Mouse (Mus musculus): ENCODE measurements around the gene Npy4r. TPM values are rescaled to one million over a fixed set of nuclear protein-coding genes. Genes with fewer than 3 reads are reported as not detected.

Npy4r gene
- polyA plus RNA-seq, 1 experiment from 2014 or later = not detected

DNA sequence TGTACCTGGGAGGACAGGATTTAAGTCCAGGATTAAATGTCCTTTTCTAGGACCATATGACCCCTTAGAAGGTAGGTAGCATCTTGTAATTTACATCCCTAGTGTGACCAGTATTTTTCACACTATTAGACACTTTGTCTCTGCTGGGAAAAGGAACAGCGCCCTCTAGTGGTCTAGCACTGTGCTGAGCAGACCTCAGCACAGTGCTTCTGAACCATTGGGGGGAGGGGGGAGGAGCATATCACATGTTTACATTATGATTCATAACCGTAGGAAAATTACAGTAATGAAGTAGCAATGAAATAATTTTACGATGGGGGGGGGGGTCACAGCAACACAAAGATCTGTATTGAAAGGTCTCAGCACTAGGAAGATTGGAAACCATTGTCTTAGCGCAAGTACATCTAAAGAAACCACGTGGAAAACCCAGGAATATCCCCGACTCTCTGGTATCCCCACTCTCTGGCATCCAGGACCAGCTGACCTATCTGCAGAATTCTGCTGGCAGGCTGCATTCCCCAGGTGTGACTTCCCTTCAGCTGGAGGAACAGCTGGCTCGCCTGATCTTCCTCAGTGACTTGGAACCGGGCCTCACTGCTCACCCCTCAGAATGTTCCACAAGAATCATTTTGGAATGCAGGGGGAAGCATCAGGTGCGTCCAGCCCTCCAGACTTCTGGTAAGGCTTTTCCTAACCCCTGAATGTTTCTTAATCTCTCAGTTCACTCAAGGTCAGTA is 2.5 kb upstream of the Npy4r start:
- Histone ChIP-seq H3K36me3 (replicated peaks) (no peaks in the 10 kb centered on the region), H3K27ac (no peak overlapping the region), H3K27me3 (ENCODE audit: poor library complexity, severe bottlenecking) (peaks cover 15% of the 10 kb centered on the region), H3K4me1 (peaks cover 17% of the 10 kb centered on the region), H3K9me3 (no peaks in the 10 kb centered on the region), H3K4me3 (no peak overlapping the region)
- DNase-seq (ENCODE audit: extremely low spot score, low spot score) = peak; percentile 61
- 65% methylated on average over 9 of the region's 9 CpGs for WGBS

DNA sequence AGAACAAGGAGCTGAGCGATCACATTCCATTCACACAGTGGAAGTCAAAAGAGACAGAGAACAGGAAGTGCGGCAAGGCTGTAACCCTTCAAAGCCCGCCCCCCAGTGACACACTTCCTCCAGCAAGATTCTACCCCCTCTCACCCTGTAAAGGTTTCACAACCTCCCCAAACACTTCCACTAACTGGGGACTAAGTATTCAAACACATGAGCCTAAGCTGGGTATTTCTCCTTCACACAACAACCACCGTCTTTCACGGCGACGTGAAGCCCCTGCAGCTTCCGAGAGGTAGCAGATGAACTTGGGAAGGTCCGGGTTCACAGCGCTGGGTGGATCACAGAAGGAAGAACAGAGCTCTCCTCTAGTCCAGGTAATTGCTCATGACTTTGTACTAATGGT is 9.4 kb downstream of the Npy4r start:
- Histone ChIP-seq H3K4me1 (0 out of 2 replicates have a peak, but pooled peaks cover 6% of the 10 kb centered on the region), H3K36me3 (replicated peaks) (no peaks in the 10 kb centered on the region), H3K27me3 (ENCODE audit: poor library complexity, severe bottlenecking) (peaks cover 8% of the 10 kb centered on the region; the same call in 1 of the 2 replicates), H3K9me3 (no peaks in the 10 kb centered on the region), H3K4me3 (no peak overlapping the region), H3K27ac (no peak overlapping the region)
- no peak for DNase-seq (ENCODE audit: extremely low spot score, low spot score)
- WGBS = 91% methylated on average over 10 of the region's 10 CpGs

DNA sequence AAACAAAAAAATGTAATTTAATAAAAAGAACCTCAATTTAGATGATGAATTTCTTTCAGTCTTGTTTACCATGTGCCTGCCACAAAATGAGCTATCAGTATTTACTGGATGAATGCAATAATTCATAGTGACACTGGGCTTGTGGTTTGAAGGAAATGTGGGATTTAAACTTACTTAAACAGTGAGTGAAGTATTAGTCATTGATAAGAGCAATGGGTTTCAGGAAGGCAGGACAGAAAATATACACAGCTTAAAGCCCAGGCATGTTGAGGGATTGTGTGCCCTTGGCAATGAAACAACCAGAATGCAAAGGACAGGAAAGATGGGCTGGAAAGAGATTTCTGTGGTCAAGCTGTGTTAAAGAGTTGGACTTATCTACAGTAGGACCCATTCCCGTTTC is 10.0 kb downstream of the Npy4r start:
- H3K27ac ChIP-seq = no peak overlapping the region
- H3K4me3 ChIP-seq = no peak overlapping the region
- H3K36me3 ChIP-seq (replicated peaks) = no peaks in the 10 kb centered on the region
- H3K4me1 ChIP-seq = 0 out of 2 replicates have a peak, but pooled peaks cover 6% of the 10 kb centered on the region
- WGBS = 87% methylated on average over 1 of the region's 1 CpGs
- DNase-seq (ENCODE audit: extremely low spot score, low spot score) = no peak
- peaks cover 14% of the 10 kb centered on the region for H3K27me3 ChIP-seq (ENCODE audit: poor library complexity, severe bottlenecking)
- no peaks in the 10 kb centered on the region for H3K9me3 ChIP-seq

DNA sequence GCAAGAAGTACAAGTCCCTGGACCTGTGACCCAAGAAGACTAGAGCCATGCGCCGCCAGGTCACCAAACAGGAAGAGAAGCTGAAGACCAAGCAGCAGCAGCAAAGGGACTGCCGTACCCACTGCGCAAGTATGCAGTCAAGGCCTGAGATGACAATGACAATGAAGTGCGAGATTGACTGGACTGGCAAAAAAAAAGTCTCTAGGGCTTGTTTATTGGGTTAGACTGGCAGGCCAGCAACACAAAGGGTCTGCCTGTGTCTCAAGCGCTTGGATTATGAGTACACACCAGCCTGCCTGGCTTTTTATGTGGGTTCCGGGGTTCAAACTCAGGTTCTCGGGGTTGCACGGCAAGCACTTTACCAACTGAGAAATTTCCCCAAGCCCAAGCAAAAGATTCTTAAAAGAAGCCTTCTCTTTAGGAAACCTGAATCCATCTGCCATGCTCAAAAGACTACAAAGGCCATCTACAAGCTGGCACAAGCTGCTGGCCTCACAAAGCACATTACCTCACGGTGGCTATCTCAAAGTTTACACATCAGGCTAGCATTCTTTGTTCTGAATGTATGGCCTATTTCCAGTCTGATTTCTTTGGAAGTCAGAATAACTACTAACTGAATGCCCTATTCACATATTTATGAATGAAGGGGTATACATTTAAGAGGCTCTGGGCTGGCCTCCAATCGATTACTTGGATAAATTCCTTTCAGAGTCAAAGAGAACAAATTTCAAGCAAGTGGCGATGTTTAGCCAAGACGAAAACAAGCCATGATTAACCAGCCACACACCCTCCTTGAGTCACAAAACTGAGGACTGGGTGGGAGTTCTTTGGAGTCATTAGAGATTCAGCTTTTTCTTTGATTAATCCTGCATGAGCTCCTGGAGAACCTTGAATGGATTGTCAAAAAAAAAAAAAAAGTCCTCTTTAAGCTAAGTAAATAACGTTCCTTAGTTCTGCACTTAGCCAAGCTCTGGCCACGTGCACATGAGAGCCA is 12.3 kb downstream of the Npy4r start:
- WGBS = 80% methylated on average over 15 of the region's 15 CpGs
- H3K4me3 ChIP-seq = no peak overlapping the region
- H3K27me3 ChIP-seq (ENCODE audit: poor library complexity, severe bottlenecking) = peaks cover 15% of the 10 kb centered on the region
- no peaks in the 10 kb centered on the region for H3K9me3 ChIP-seq
- 0 out of 2 replicates have a peak, but pooled peaks cover 6% of the 10 kb centered on the region for H3K4me1 ChIP-seq
- no peaks in the 10 kb centered on the region for H3K36me3 ChIP-seq (replicated peaks)
- H3K27ac ChIP-seq = no peak overlapping the region
- DNase-seq (ENCODE audit: extremely low spot score, low spot score) = peak; percentile 11

DNA sequence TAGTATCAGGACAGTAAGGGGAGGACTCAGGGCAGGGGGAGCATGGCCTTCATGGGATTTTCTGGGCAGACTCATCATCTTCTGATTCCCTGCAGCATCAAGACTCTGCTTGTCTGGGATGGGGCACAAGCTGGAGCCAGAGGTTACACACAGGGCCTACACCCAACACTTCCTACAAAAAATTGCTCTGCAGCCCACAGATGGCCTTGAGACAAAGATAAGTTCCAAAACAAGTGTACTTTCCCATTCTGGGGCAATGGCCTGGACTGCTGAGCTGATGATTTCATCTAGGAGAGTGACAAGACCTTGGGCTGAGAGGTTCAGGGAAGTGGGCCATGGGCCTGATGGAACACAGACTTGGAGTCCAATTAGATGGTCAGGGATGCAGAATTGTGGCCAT is 16.9 kb downstream of the Npy4r start:
- peak; percentile 8 for DNase-seq (ENCODE audit: extremely low spot score, low spot score)
- H3K4me3 ChIP-seq = no peak overlapping the region
- H3K27me3 ChIP-seq (ENCODE audit: poor library complexity, severe bottlenecking) = peaks cover 12% of the 10 kb centered on the region

DNA sequence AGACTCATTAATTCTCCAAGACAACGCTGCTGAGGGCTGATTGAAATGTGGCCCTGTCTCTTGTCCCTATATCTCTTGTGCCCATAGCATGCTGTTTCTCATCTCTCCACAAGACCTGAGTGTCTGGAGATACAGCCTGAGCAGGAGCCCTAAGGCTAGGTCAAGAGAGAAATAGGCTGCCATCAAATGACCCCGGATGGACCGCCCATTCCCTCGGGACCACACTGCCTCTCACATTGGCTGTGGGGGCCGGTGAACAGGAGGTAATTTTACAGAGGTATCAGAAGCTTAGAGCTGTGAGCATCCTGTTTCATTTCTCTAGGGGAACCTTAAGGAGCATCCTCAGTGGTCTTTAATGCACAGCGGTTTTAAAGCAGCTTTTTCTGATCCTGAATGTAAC is 21.1 kb downstream of the Npy4r start:
- Histone ChIP-seq H3K36me3 (replicated peaks) (no peaks in the 10 kb centered on the region), H3K4me1 (0 out of 2 replicates have a peak, but pooled peaks cover 3% of the 10 kb centered on the region), H3K27ac (no peak overlapping the region), H3K9me3 (no peaks in the 10 kb centered on the region), H3K4me3 (no peak overlapping the region), H3K27me3 (ENCODE audit: poor library complexity, severe bottlenecking) (peaks cover 3% of the 10 kb centered on the region; the same call in 1 of the 2 replicates)
- 83% methylated on average over 6 of the region's 6 CpGs for WGBS
- DNase-seq (ENCODE audit: extremely low spot score, low spot score) = peak; percentile 5

More for the DNA sequence above, 16.9 kb downstream of the Npy4r start:
- H3K27ac ChIP-seq = no peak overlapping the region
- H3K36me3 ChIP-seq (replicated peaks) = no peaks in the 10 kb centered on the region
- H3K9me3 ChIP-seq = no peaks in the 10 kb centered on the region
- H3K4me1 ChIP-seq = 0 out of 2 replicates have a peak, but pooled peaks cover 9% of the 10 kb centered on the region

DNA sequence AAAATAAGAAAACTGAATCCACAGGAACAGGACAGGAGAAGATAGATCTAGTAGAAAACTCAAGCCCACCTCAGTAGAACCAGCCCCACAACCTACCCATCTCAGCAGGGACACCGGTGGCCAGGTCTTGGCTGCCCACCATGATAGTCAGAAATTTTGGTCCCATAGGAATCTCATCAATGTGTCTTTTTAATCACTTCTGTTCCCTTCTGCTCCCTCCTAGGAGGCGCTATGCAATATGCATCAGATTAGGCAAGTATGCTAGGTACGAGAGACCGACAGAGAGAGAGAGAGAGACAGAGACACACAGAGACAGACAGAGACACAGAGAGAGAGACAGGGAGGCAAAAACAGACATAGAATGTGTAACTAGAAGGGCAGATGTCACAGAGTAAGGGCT is 30.6 kb downstream of the Npy4r start:
- no peaks in the 10 kb centered on the region for H3K9me3 ChIP-seq
- no peaks in the 10 kb centered on the region for H3K36me3 ChIP-seq (replicated peaks)
- H3K27me3 ChIP-seq (ENCODE audit: poor library complexity, severe bottlenecking) = no peaks in the 10 kb centered on the region
- DNase-seq (ENCODE audit: extremely low spot score, low spot score) = no peak
- no peaks in the 10 kb centered on the region for H3K4me1 ChIP-seq
- WGBS = 91% methylated on average over 4 of the region's 4 CpGs
- H3K27ac ChIP-seq = no peak overlapping the region
- no peak overlapping the region for H3K4me3 ChIP-seq

DNA sequence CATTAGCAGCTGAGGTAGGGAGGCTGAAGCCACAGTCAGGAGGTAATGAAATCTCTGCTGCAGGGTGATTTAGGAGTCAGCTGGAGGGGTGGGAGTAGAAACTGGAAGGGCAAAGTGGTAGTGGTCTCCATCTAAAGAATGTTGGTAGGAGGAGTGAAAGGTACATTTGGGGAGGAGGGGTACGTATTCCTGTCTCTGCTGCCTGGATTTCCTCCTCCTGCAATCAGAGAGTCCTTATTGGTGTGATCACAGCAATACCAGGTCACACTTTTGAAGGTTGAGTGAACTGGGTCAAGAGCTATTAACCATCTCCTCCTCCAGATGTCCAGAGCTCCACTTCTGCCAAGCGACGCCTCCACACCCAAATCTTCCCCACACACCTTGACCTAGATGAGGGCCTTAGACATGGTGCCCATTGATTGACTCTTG is 31.4 kb downstream of the Npy4r start:
- 100% methylated on average over 3 of the region's 3 CpGs for WGBS
- Histone ChIP-seq H3K4me3 (no peak overlapping the region), H3K36me3 (replicated peaks) (no peaks in the 10 kb centered on the region), H3K27ac (no peak overlapping the region), H3K9me3 (no peaks in the 10 kb centered on the region), H3K27me3 (ENCODE audit: poor library complexity, severe bottlenecking) (no peaks in the 10 kb centered on the region), H3K4me1 (no peaks in the 10 kb centered on the region)
- no peak for DNase-seq (ENCODE audit: extremely low spot score, low spot score)

DNA sequence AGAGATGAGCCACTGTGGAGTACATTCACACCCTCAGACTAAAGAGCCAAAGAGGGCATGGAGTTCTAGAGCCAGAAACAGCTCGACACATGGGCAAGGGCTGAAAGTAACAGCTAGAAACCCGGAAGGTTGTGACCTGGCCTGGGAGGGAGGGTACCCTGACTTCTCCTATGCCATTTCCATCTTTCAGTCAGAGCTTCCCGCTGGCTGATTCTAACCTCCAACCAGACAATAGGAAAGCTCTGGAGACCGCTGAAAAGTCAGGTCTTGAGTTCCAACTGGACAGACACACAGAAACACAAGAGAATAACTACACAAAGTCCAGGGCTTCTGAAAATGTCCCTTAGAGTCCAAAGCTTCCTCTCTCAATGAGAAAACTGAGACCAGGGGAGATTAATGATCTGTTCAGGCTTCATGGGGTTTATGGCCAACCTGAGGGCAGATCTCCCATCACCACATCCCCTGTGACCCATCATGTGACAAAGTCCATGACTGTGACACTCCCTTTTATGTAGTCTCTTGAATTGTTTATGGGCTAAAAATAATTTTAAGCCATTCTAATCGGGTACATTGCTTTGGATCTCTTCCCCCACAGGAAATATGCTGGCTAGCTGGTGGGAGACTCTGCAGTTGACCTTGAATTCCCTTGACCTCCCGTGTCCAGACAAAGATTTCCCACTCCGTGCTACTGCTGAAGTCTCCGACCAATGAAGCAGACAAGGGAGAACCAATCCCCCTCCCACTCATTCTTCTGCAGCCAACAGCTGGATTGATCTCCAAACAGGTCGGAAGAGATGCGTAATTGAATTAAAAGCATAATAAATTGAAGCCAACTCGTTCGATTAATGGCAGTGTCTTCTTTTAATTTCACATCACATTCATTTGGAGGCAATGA is 32.0 kb downstream of the Npy4r start:
- no peak overlapping the region for H3K27ac ChIP-seq
- no peaks in the 10 kb centered on the region for H3K27me3 ChIP-seq (ENCODE audit: poor library complexity, severe bottlenecking)
- no peaks in the 10 kb centered on the region for H3K36me3 ChIP-seq (replicated peaks)
- H3K4me3 ChIP-seq = no peak overlapping the region
- 88% methylated on average over 12 of the region's 12 CpGs for WGBS
- no peaks in the 10 kb centered on the region for H3K9me3 ChIP-seq
- H3K4me1 ChIP-seq = no peaks in the 10 kb centered on the region
- no peak for DNase-seq (ENCODE audit: extremely low spot score, low spot score)

DNA sequence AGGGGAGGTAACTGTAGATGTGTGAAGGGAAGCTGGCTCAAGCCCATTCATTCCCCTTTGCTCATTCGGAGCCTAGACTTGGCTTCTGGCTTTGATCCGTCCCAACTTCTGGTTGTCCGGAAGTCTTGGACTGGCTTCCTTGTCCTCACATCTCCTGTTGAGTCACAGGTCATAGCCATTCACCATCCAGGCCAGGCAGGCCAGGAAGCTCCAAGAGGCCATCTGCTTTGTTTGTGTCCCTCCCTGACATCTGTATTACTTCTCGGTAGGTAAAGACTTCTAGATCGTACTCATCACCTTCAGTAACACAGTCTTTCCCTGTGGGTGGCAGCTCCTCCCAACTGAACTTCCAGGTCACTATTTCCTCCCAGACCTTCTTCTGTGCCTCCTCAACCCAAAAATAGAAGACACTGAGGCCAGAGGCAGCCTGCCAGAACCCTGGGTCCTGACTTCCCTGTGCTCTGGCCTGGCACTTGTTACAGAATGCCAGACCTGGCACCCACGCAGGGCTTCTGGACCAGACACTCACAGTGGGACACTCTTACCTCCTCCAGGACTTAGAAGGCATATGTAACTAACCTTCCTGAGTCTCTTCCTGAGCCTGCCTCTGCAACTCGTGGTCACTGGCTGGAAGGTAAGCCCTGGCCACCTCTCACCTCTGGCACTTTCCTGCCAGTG is 33.1 kb downstream of the Npy4r start:
- DNase-seq (ENCODE audit: extremely low spot score, low spot score) = no peak
- Histone ChIP-seq H3K9me3 (no peaks in the 10 kb centered on the region), H3K27me3 (ENCODE audit: poor library complexity, severe bottlenecking) (no peaks in the 10 kb centered on the region), H3K27ac (no peak overlapping the region), H3K4me1 (no peaks in the 10 kb centered on the region), H3K4me3 (no peak overlapping the region), H3K36me3 (replicated peaks) (no peaks in the 10 kb centered on the region)
- WGBS = 83% methylated on average over 7 of the region's 7 CpGs

DNA sequence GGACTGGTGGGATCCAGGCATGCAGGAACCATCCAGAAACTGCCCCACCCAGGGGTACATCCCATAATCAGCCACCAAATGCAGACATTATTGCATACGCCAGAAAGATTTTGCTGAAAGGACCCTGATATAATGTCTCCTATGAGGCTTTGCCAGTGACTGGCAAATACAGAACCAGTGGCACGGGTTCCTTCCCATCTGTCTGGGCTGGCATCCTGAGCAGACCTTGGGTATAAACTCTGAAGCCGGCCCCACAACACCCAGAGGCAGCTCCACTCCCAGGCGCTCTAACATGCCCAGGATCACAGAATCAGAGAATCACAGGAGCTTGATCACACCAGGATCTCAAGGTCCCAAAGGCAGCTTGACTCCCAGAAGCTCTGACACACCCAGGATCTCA is 38.0 kb downstream of the Npy4r start:
- Histone ChIP-seq H3K4me1 (no peaks in the 10 kb centered on the region), H3K27ac (no peak overlapping the region), H3K9me3 (no peaks in the 10 kb centered on the region), H3K4me3 (no peak overlapping the region), H3K27me3 (ENCODE audit: poor library complexity, severe bottlenecking) (no peaks in the 10 kb centered on the region), H3K36me3 (replicated peaks) (no peaks in the 10 kb centered on the region)
- 92% methylated on average over 4 of the region's 4 CpGs for WGBS
- no peak for DNase-seq (ENCODE audit: extremely low spot score, low spot score)

DNA sequence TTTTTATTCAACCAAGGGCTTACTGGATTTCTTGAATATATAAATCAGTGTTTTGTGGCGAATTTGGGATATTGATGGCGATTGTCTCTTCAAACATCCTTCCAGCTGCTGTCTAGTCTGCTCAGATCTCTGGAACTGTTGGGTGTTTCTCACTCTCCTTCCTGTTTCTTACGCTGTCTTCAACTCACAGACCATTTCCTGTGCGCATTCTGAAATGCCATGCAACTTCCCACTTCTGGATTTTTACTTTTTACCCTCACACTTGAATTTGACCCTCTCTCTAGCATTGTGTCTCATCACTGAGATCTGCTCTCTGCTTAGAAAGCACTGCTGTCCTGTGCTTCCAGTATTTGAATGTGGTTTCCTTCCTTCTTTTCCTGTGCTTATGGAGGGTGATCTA is 44.7 kb downstream of the Npy4r start:
- H3K9me3 ChIP-seq = no peaks in the 10 kb centered on the region
- no peaks in the 10 kb centered on the region for H3K36me3 ChIP-seq (replicated peaks)
- DNase-seq (ENCODE audit: extremely low spot score, low spot score) = no peak
- no peaks in the 10 kb centered on the region for H3K27me3 ChIP-seq (ENCODE audit: poor library complexity, severe bottlenecking)
- H3K27ac ChIP-seq = no peak overlapping the region
- WGBS = 84% methylated on average over 4 of the region's 4 CpGs
- no peak overlapping the region for H3K4me3 ChIP-seq
- H3K4me1 ChIP-seq = no peaks in the 10 kb centered on the region

Measured in forebrain, embryonic 10.5 days (tissue).